Comparison of ENCODE assay signal across 14 mouse cellular contexts in the genomic region with DNA sequence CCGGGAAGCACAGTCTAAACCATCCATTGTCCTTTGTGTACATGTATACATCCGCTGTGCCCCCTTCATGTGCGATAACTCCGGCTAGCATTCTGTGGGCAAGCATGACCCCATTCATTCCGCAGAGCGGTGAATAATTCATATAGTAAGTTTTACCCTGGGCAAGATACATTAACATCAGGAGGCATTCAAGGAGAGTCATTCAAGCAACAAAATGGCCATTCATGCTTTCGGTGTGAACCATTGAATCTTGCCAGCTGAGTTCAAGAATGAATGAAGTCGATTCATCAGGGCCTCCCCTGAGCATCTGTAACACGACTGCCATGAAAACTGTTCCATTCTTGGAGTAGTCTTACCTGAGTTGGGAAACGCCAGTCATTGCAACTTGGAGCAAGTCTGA.
"Had no signal": no experiment of that assay in that cellular context is flagged by ENCODE, and none has a peak within 500 bp of the region (broad histone marks: within the 10 kb centered on the region; RNA-seq: fewer than 3 reads in every experiment).

No protein-coding gene starts in this region.

- H3K27me3 ChIP-seq: limb, embryonic 15.5 days; liver, embryonic 12.5 days had no signal

- ATAC-seq: liver, embryonic 12.5 days had no signal

- H3K4me1 ChIP-seq: limb, embryonic 15.5 days; liver, embryonic 12.5 days; midbrain, embryonic 10.5 days had no signal

- H3K9ac ChIP-seq: limb, embryonic 15.5 days; liver, embryonic 12.5 days; lung, embryonic 14.5 days had no signal

- H3K36me3 ChIP-seq: limb, embryonic 15.5 days; liver, embryonic 12.5 days; midbrain, embryonic 10.5 days had no signal

- H3K27ac ChIP-seq: limb, embryonic 15.5 days; liver, embryonic 12.5 days; midbrain, embryonic 10.5 days had no signal

- H3K4me3 ChIP-seq: limb, embryonic 15.5 days; liver, embryonic 12.5 days; midbrain, embryonic 10.5 days had no signal

- H3K9me3 ChIP-seq: limb, embryonic 15.5 days; liver, embryonic 12.5 days; midbrain, embryonic 10.5 days had no signal

- DNase-seq: kidney, adult 8-10 months; kidney, postnatal 25 days; layer of hippocampus, adult 9-11 months; layer of hippocampus, postnatal 36 days; lung, embryonic 14.5 days; lung, postnatal 10 days; lung, postnatal 4 days; midbrain, embryonic 14.5 days; right cerebral cortex, adult 18-20 months; right cerebral cortex, postnatal 25 days; thymus, postnatal 36 days had no signal

- H3K4me2 ChIP-seq: limb, embryonic 15.5 days; liver, embryonic 12.5 days; lung, embryonic 14.5 days had no signal
